Mouse (Mus musculus) thymus, adult 18-20 months (tissue): ENCODE results near the gene Prss46.

Source experiments
- DNase-seq, 2 experiments: peaks; one replicate each; pipeline ENCODE4 v3.0.0; 2022; ENCODE audit warnings: mixed read lengths in 2 of 2

The Prss46 gene

GRCm38 (mm10) chr9:110871030-110871429 is 26.7 kb downstream of the Prss46 start:
- peak in 1 of 2 experiments; percentile 46 for DNase-seq

- peak in 1 of 2 experiments; percentile 26 for DNase-seq
Observed at GRCm38 (mm10) chr9:110873681-110874659, 29.7 kb downstream of the Prss46 start.

GRCm38 (mm10) chr9:110874660-110875191 is 30.4 kb downstream of the Prss46 start:
- DNase-seq, result no peak

GRCm38 (mm10) chr9:110875288-110875695 is 31.0 kb downstream of the Prss46 start:
- DNase-seq, result no peak

GRCm38 (mm10) chr9:110877353-110877752 is 33.0 kb downstream of the Prss46 start:
- peak in 1 of 2 experiments; percentile 19 for DNase-seq

- DNase-seq, result no peak
Observed at GRCm38 (mm10) chr9:110877888-110878287, 33.6 kb downstream of the Prss46 start.

GRCm38 (mm10) chr9:110879191-110879920 is 35.0 kb downstream of the Prss46 start, which contains the start of gene Als2cl:
Gene Als2cl, plus strand, starts transcription at chr9:110879870.
- DNase-seq, result peak in 1 of 2 experiments; percentile 41

- peak; percentile 65 to 77 for DNase-seq
Observed at GRCm38 (mm10) chr9:110879998-110880561, 35.8 kb downstream of the Prss46 start, which contains the start of gene Tmie. Gene Tmie, minus strand, starts transcription at chr9:110880113.

GRCm38 (mm10) chr9:110880772-110881171 is 36.5 kb downstream of the Prss46 start:
- DNase-seq, result no peak

- DNase-seq, result peak in 1 of 2 experiments; percentile 16
Observed at GRCm38 (mm10) chr9:110881953-110882352, 37.6 kb downstream of the Prss46 start.

- peak; percentile 66 to 77 for DNase-seq
Observed at GRCm38 (mm10) chr9:110887388-110888303, 43.3 kb downstream of the Prss46 start.

- DNase-seq, result no peak
Observed at GRCm38 (mm10) chr9:110888935-110889334, 44.6 kb downstream of the Prss46 start.

- peak in 1 of 2 experiments; percentile 9 for DNase-seq
Observed at GRCm38 (mm10) chr9:110890026-110890783, 45.9 kb downstream of the Prss46 start.

- peak in 1 of 2 experiments; percentile 9 for DNase-seq
Observed at GRCm38 (mm10) chr9:110891077-110891828, 46.9 kb downstream of the Prss46 start.

- DNase-seq, result no peak
Observed at GRCm38 (mm10) chr9:110892552-110892951, 48.2 kb downstream of the Prss46 start.

GRCm38 (mm10) chr9:110893429-110893828 is 49.1 kb downstream of the Prss46 start:
- peak in 1 of 2 experiments; percentile 11 for DNase-seq

- peak; percentile 67 to 80 for DNase-seq
Observed at GRCm38 (mm10) chr9:110895507-110895906, 51.2 kb downstream of the Prss46 start.

GRCm38 (mm10) chr9:110895994-110896393 is 51.7 kb downstream of the Prss46 start:
- peak; percentile 34 to 56 for DNase-seq

- peak; percentile 89 to 94 for DNase-seq
Observed at GRCm38 (mm10) chr9:110896595-110896994, 52.3 kb downstream of the Prss46 start.
